19 mouse cellular contexts compared by ENCODE assay signal in the genomic region with DNA sequence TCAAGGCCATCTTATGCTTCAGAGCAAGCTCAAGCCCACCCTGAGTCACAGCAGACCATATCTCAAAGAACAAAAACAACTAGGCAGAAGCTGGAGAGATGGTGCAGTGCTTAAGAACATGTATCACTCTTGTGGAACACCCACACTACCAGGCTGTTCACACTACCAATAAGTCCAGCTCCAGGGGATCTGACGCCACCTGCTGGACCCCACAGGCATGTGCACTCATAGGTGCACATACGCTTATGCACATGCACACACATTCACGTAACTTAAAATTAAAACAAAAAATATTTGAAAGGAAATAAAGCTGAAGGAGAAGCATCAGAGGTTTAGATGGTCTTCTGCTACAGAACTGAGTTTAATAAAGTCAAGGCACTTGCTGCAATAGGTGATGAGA. TPM values are rescaled to one million over a fixed set of nuclear protein-coding genes. Genes with fewer than 3 reads are reported as not detected.
DNase-seq lines count a peak whose midpoint lies in the region; ATAC-seq and TF ChIP-seq lines count a peak whose summit lies in the region.
"Had no signal": no experiment of that assay in that cellular context is flagged by ENCODE, and none has a peak within 500 bp of the region (broad histone marks: within the 10 kb centered on the region; RNA-seq: fewer than 3 reads in every experiment).

No protein-coding gene starts in this region.

- no peak for ATAC-seq in heart, postnatal 0 days (ENCODE audit: insufficient read depth, low read depth)
- ATAC-seq in heart, embryonic 11.5 days (replicated peaks; ENCODE audit: insufficient number of reproducible peaks, low FRiP score, low TSS enrichment), result no peak
- no peak for ATAC-seq in liver, embryonic 14.5 days (ENCODE audit: insufficient read depth)
- ATAC-seq in neural tube, embryonic 15.5 days (ENCODE audit: low FRiP score), result no peak
- ATAC-seq: forebrain, embryonic 16.5 days had no signal

- H3K27me3 ChIP-seq in heart, postnatal 0 days (ENCODE audit: control insufficient read depth, insufficient read depth, low read length), result no peaks in the 10 kb centered on the region
- H3K27me3 ChIP-seq in heart, embryonic 11.5 days (ENCODE audit: control insufficient read depth, insufficient read depth, low read length), result no peaks in the 10 kb centered on the region
- H3K27me3 ChIP-seq in liver, embryonic 14.5 days (ENCODE audit: control insufficient read depth, insufficient read depth, low read length), result no peaks in the 10 kb centered on the region
- no peaks in the 10 kb centered on the region for H3K27me3 ChIP-seq in MEL (ENCODE audit: control insufficient read depth in 1 of 2, insufficient read depth in 2 of 2, low read length in 2 of 2)
- H3K27me3 ChIP-seq in neural tube, embryonic 15.5 days (replicated peaks), result no peaks in the 10 kb centered on the region
- H3K27me3 ChIP-seq: embryonic facial prominence, embryonic 12.5 days; hindbrain, embryonic 13.5 days; liver, embryonic 13.5 days had no signal

- H3K79me2 ChIP-seq in MEL (ENCODE audit: control insufficient read depth, insufficient read depth, low read length, poor library complexity), result no peaks in the 10 kb centered on the region

- peak; percentile 7; the same call in 1 of the 2 replicates for TF ChIP-seq CTCF in heart, postnatal 0 days (IDR thresholded peaks at IDR 0.05; ENCODE audit: low read depth)
- TF ChIP-seq CTCF in liver, embryonic 14.5 days (IDR thresholded peaks at IDR 0.05; ENCODE audit: low read depth), result peak; percentile 57
- peak; percentile 20 to 36 (median 23); a peak in 4 of 6 replicates for TF ChIP-seq CTCF in MEL (IDR thresholded peaks at IDR 0.05 in 2 of 3, conservative IDR thresholded peaks at IDR 0.05 in 1 of 3; ENCODE audit: control insufficient read depth in 1 of 3, insufficient read depth in 1 of 3, low read depth in 2 of 3, low read length in 3 of 3, poor library complexity in 1 of 3, severe bottlenecking in 1 of 3)

- no peak for TF ChIP-seq EP300 in heart, postnatal 0 days (IDR thresholded peaks at IDR 0.05; ENCODE audit: low read depth)
- TF ChIP-seq EP300 in liver, embryonic 14.5 days (IDR thresholded peaks at IDR 0.05; ENCODE audit: low read depth), result no peak
- no peak for TF ChIP-seq EP300 in MEL (IDR thresholded peaks at IDR 0.05; ENCODE audit: low read depth in 1 of 2, low read length in 2 of 2)

- H3K4me2 ChIP-seq in heart, postnatal 0 days (ENCODE audit: low read depth, low read length), result no peak overlapping the region
- no peak overlapping the region for H3K4me2 ChIP-seq in heart, embryonic 11.5 days
- H3K4me2 ChIP-seq in liver, embryonic 14.5 days (ENCODE audit: low read depth), result no peak overlapping the region
- H3K4me2 ChIP-seq in neural tube, embryonic 15.5 days, result no peak overlapping the region
- H3K4me2 ChIP-seq: embryonic facial prominence, embryonic 12.5 days; hindbrain, embryonic 13.5 days; liver, embryonic 13.5 days had no signal

- 95% methylated on average over 3 of the region's 3 CpGs for WGBS in heart, postnatal 0 days
- 93% methylated on average over 3 of the region's 3 CpGs for WGBS in heart, embryonic 11.5 days (ENCODE audit: insufficient replicate concordance)
- WGBS in liver, embryonic 14.5 days (ENCODE audit: insufficient replicate concordance), result 87% methylated on average over 3 of the region's 3 CpGs
- 99% methylated on average over 3 of the region's 3 CpGs for WGBS in neural tube, embryonic 15.5 days

- no peak for DNase-seq in heart, postnatal 0 days (ENCODE audit: low spot score)
- DNase-seq in liver, embryonic 14.5 days (ENCODE audit: low read depth in 3 of 3, low spot score in 3 of 3), result no peak
- DNase-seq in liver, result no peak
- no peak for DNase-seq in MEL (ENCODE audit: low read depth, low spot score)
- peak; percentile 25 for DNase-seq in naive thymus-derived CD4-positive, alpha-beta T cell, adult 2 months (ENCODE audit: low read depth)
- DNase-seq: adrenal gland, postnatal 25 days; cerebellum, adult 8-10 months; gastrocnemius, postnatal 10 days; heart, adult 18-20 months; kidney, adult 11 months; kidney, postnatal 4 days; liver, embryonic 13.5 days; thymus, adult 18-20 months had no signal

- TF ChIP-seq POLR2A in MEL (IDR thresholded peaks at IDR 0.05; ENCODE audit: control insufficient read depth in 1 of 2, insufficient read depth in 1 of 2, low read depth in 1 of 2, low read length in 2 of 2, poor library complexity in 1 of 2), result no peak

- H3K9me3 ChIP-seq in heart, postnatal 0 days (replicated peaks; ENCODE audit: control insufficient read depth, low read length), result no peaks in the 10 kb centered on the region
- no peaks in the 10 kb centered on the region for H3K9me3 ChIP-seq in heart, embryonic 11.5 days (replicated peaks; ENCODE audit: control insufficient read depth, low read length)
- H3K9me3 ChIP-seq in liver, embryonic 14.5 days (ENCODE audit: control insufficient read depth, low read length), result no peaks in the 10 kb centered on the region
- H3K9me3 ChIP-seq in MEL (replicated peaks; ENCODE audit: insufficient read depth, low read length), result no peaks in the 10 kb centered on the region
- H3K9me3 ChIP-seq in neural tube, embryonic 15.5 days (replicated peaks), result no peaks in the 10 kb centered on the region
- H3K9me3 ChIP-seq: embryonic facial prominence, embryonic 12.5 days; hindbrain, embryonic 13.5 days; liver, embryonic 13.5 days had no signal

- H3K36me3 ChIP-seq in heart, postnatal 0 days (replicated peaks; ENCODE audit: control insufficient read depth, insufficient read depth, low read length), result no peaks in the 10 kb centered on the region
- H3K36me3 ChIP-seq in heart, embryonic 11.5 days (ENCODE audit: control insufficient read depth, insufficient read depth, low read length), result no peaks in the 10 kb centered on the region
- no peaks in the 10 kb centered on the region for H3K36me3 ChIP-seq in liver, embryonic 14.5 days (replicated peaks; ENCODE audit: control insufficient read depth, insufficient read depth, low read depth)
- H3K36me3 ChIP-seq in MEL (ENCODE audit: control insufficient read depth in 1 of 2, insufficient read depth in 2 of 2, low read length in 2 of 2), result no peaks in the 10 kb centered on the region
- no peaks in the 10 kb centered on the region for H3K36me3 ChIP-seq in neural tube, embryonic 15.5 days
- H3K36me3 ChIP-seq: embryonic facial prominence, embryonic 12.5 days; hindbrain, embryonic 13.5 days; liver, embryonic 13.5 days; midbrain, embryonic 10.5 days had no signal

- H3K9ac ChIP-seq in heart, postnatal 0 days (replicated peaks; ENCODE audit: low read depth, low read length), result no peak overlapping the region
- no peak overlapping the region for H3K9ac ChIP-seq in heart, embryonic 11.5 days (ENCODE audit: low read depth, low read length)
- H3K9ac ChIP-seq in liver, embryonic 14.5 days (replicated peaks), result no peak overlapping the region
- H3K9ac ChIP-seq in MEL (ENCODE audit: control insufficient read depth, low read depth, low read length, poor library complexity, severe bottlenecking), result no peak overlapping the region
- H3K9ac ChIP-seq in neural tube, embryonic 15.5 days (replicated peaks), result no peak overlapping the region
- H3K9ac ChIP-seq: embryonic facial prominence, embryonic 12.5 days; hindbrain, embryonic 13.5 days; liver, embryonic 13.5 days had no signal

- H3K4me3 ChIP-seq in heart, postnatal 0 days (ENCODE audit: low read depth, low read length), result no peak overlapping the region
- H3K4me3 ChIP-seq in heart, embryonic 11.5 days (ENCODE audit: low read depth, low read length), result no peak overlapping the region
- H3K4me3 ChIP-seq in liver, embryonic 14.5 days (ENCODE audit: insufficient read depth in 1 of 2, low read depth in 2 of 2, low read length in 2 of 2), result no peak overlapping the region
- no peak overlapping the region for H3K4me3 ChIP-seq in MEL (ENCODE audit: control insufficient read depth in 1 of 2, insufficient read depth in 1 of 2, low read depth in 2 of 2, low read length in 2 of 2)
- no peak overlapping the region for H3K4me3 ChIP-seq in neural tube, embryonic 15.5 days (replicated peaks)
- H3K4me3 ChIP-seq: embryonic facial prominence, embryonic 12.5 days; hindbrain, embryonic 13.5 days; liver, embryonic 13.5 days; midbrain, embryonic 10.5 days had no signal

- no peak for TF ChIP-seq RAD21 in MEL (IDR thresholded peaks at IDR 0.05; ENCODE audit: low read depth, low read length)

- no peak overlapping the region for H3K27ac ChIP-seq in heart, postnatal 0 days (ENCODE audit: low read depth)
- no peak overlapping the region for H3K27ac ChIP-seq in heart, embryonic 11.5 days (ENCODE audit: low read depth, low read length)
- H3K27ac ChIP-seq in liver, embryonic 14.5 days, result no peak overlapping the region
- no peak overlapping the region for H3K27ac ChIP-seq in MEL (ENCODE audit: control insufficient read depth, low read depth, low read length)
- H3K27ac ChIP-seq in neural tube, embryonic 15.5 days (replicated peaks), result no peak overlapping the region
- H3K27ac ChIP-seq: embryonic facial prominence, embryonic 12.5 days; hindbrain, embryonic 13.5 days; liver, embryonic 13.5 days; midbrain, embryonic 10.5 days had no signal

- no peaks in the 10 kb centered on the region for H3K4me1 ChIP-seq in heart, postnatal 0 days (ENCODE audit: control insufficient read depth, insufficient read depth)
- H3K4me1 ChIP-seq in heart, embryonic 11.5 days (ENCODE audit: control insufficient read depth, insufficient read depth, low read length), result no peaks in the 10 kb centered on the region
- no peaks in the 10 kb centered on the region for H3K4me1 ChIP-seq in liver, embryonic 14.5 days (replicated peaks; ENCODE audit: control insufficient read depth in 2 of 2, insufficient read depth in 2 of 2, low read length in 1 of 2)
- H3K4me1 ChIP-seq in MEL (ENCODE audit: control insufficient read depth in 1 of 2, insufficient read depth in 2 of 2, low read length in 2 of 2), result no peaks in the 10 kb centered on the region
- peaks cover 7% of the 10 kb centered on the region for H3K4me1 ChIP-seq in neural tube, embryonic 15.5 days
- H3K4me1 ChIP-seq: liver, embryonic 13.5 days had no signal

TF ChIP-seq in MEL, 35 proteins besides CTCF, POLR2A, EP300 and RAD21 (continues in another document):
- no peak for TF ChIP-seq TBP (IDR thresholded peaks at IDR 0.05; ENCODE audit: low read depth, low read length)
- no peak for TF ChIP-seq MAFK (IDR thresholded peaks at IDR 0.05; ENCODE audit: borderline replicate concordance, low read depth, low read length)
- TF ChIP-seq MAX (IDR thresholded peaks at IDR 0.05; ENCODE audit: low read length), result no peak
- no peak for TF ChIP-seq USF1 (IDR thresholded peaks at IDR 0.05; ENCODE audit: low read depth, low read length)

RNA-seq across cellular contexts. Expression of a gene that starts 16.7 kb away (rescaled TPM):
- total RNA-seq in heart, postnatal 0 days (2014; rRNA removed; ENCODE audit: low replicate concordance), result 42.5 and 54.6 TPM in 2 replicates
- 6.7 and 6.9 TPM in 2 replicates for polyA plus RNA-seq in heart, postnatal 0 days (2015; fragmentation: Nextera tagmentation; extraction: Ambion mirVana)
- 8.8 and 12.2 TPM in 2 replicates for polyA plus RNA-seq in heart, embryonic 11.5 days (2014; fragmentation: Nextera tagmentation; extraction: Ambion mirVana)
- 5.5 and 7.2 TPM in 2 replicates for polyA plus RNA-seq in liver, embryonic 14.5 days (2012; rRNA removed)
- 3.6 and 3.7 TPM in 2 replicates for polyA plus RNA-seq in liver, embryonic 14.5 days (2014; fragmentation: Nextera tagmentation; extraction: Ambion mirVana)
- 17.1 and 17.3 TPM in 2 replicates for total RNA-seq in MEL (2012; rRNA removed)
- 10 to 100 TPM in 1 of 2 experiments, not detected in 1; 25.9 TPM for polyA plus RNA-seq in MEL (2012; ENCODE audit: insufficient read depth in 1 of 2, insufficient read length in 2 of 2, low read depth in 1 of 2, low replicate concordance in 2 of 2, missing spikeins in 1 of 2)
- polyA plus RNA-seq in neural tube, embryonic 15.5 days (2015; fragmentation: Nextera tagmentation; extraction: Ambion mirVana), result 10.3 and 12.9 TPM in 2 replicates

Comparison
In these comparisons a context has a peak if more than half of its experiments do, and no peak if none do; other contexts are left out.
1. CTCF ChIP-seq: peak in every context shown above with its lines; median percentile 57 in liver, embryonic 14.5 days; 23 in MEL; 7 in heart, postnatal 0 days.